Mouse (Mus musculus) mouse embryonic stem cell (cell line): ENCODE data around the gene Olfr812.
"Not testable (repeated sequence)": the region's sequence is repeated elsewhere in the genome, so short reads cannot be mapped to it uniquely, and the experiment has no call there.

ENCODE experiments used
- in situ Hi-C, 2 experiments: fragments of 300-500 bp; cut with MboI; formaldehyde crosslinking; loops; 1 replicate in 1 of 2; 3 replicates in 1 of 2; pipeline ENCODE4 v1.14.3; 2019 to 2020; ENCODE audit warnings: low sequenced_read_pairs in 2 of 2, low pct_unique_long_range_greater_than_20kb in 1 of 2, mixed read lengths in 1 of 2; ENCODE audit not compliant: unreplicated experiment in 1 of 2

Olfr812 gene

DNA sequence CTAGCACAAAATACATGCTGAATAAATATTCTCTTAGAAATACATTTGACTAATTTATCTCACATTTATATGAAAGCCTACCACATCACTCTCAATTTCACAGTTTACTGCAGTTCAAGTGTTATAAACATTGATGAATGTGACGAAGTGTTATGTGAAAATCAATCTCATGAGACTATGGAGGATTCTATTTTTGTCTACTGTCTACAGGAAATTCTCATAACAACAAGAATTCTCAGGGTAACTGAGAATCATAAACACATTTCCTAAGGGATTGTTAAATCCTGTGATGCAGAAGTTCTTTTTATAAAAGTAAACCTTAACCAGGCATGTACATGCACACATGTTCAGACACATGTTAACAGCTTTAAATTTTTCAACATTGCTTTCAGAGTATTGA is at the start of gene Olfr812:
Gene Olfr812 (minus strand): TSS at position 101 of the 400 bp plus-strand sequence.
- in situ Hi-C loops, result no loop called here

- in situ Hi-C loops, result no loop called here
These were observed 40.0 kb upstream of the Olfr812 start for GRCm38 (mm10) chr10:129885934-129886333.

- in situ Hi-C loops, result not testable (repeated sequence)
These were observed 39.6 kb upstream of the Olfr812 start for GRCm38 (mm10) chr10:129885496-129885895.

DNA sequence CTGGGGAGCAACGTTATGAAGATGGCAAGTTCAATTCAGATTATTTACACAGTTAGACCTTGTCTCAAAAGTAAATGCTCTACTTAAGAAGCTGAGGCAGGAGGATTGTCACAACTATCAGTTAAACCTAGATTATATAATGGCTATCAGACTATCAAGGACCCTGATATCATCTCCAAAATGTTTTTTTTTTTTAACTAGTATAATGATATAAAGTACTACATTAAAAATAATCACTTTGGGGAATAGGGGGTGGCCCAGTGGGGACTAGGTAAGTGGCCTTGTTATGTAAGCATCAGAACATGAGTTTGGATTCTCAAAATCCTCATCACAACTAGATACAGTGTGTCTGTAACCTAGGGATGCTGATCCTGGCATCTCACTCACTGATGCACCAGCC is 33.9 kb upstream of the Olfr812 start, which contains the start of gene Olfr814:
Gene Olfr814 (minus strand): TSS at position 101 of the 400 bp plus-strand sequence.
- in situ Hi-C loops, result not testable (repeated sequence)

GRCm38 (mm10) chr10:129855067-129855466 is 9.2 kb upstream of the Olfr812 start, which contains the start of gene Olfr813:
Gene Olfr813 (plus strand): TSS chr10:129855367.
- in situ Hi-C loops, result no loop called here

DNA sequence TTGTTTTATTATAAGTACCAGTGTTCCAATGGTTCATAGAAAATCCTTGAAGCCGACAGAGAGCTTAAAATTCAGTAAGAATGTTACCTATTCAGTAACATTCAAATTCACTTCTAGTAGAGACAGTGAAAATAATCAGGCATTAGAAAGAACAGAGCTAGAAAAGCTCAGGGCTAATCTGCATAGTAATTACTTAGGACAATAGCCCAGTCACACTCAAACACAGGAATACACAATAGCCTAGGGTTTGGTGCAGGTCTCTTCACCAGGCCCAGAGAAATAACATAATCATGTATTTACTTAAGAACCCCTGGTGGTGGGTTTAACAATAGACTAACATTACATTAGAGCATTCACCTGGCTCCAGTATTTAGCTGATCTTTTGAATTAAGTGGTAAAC is 1.4 kb upstream of the Olfr812 start:
- in situ Hi-C loops, result no loop called here

DNA sequence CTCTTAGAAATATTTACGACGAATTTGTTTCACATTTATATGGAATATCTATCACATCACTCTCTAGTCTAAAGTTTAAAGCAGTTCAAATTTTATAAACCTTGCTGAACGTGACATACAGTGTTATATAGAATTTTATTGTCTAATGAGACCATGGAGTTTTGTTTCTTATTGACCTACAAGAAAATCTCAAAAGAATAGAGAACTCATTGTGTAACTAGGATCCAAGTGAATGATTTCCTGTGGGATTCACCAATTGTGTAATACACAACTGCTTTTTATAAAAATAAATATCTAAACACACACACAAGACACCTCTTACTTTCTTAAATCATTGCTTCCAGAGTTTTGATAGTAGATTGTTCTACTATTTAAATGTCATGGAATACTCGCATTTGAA is 41.6 kb downstream of the Olfr812 start, which contains the start of gene Olfr811:
Gene Olfr811 (minus strand): TSS at position 101 of the 400 bp plus-strand sequence.
- in situ Hi-C loops, result no loop called here

DNA sequence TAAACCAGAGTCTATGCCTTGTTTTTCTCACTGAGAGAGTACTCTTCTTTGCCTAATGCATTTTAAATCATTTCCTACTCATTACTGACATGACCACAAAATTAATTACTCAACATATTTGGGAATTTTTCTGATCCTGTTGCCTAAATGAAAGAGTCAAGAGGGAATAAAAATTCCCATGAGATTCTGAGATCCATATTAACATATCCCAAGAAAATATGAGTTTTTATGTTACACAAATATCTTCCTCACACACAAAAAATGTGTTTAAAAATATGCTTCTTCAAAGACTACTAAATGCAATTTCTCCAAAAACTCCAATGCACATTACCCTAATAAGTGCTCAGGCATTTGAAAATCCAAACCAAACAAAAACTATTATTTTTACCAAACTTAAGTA is 51.1 kb downstream of the Olfr812 start, which contains the start of gene Olfr810:
Gene Olfr810 (minus strand): TSS at position 101 of the 400 bp plus-strand sequence.
- in situ Hi-C loops, result no loop called here
